Mouse (Mus musculus): ENCODE results near the gene Themis3. TPM values are rescaled to one million over a fixed set of nuclear protein-coding genes. Genes with fewer than 3 reads are reported as not detected.

Themis3 gene
- total RNA-seq, 2 experiments from 2014 or later, result 0.15 TPM; not detected in 1

Other genes with a start within 250 kb of the Themis3 start
- 100 to 1,000 TPM in 1 of 2 experiments, 10 to 100 TPM in 1; 95.3 to 117 TPM for gene Mtcl1, start 144.9 kb downstream of the Themis3 start, total RNA-seq (2021)
- 100 to 1,000 TPM; 119 to 121 TPM for gene Rab12, start 74.9 kb downstream of the Themis3 start, total RNA-seq (2021)